Mouse (Mus musculus) ES-Bruce4 (cell line): ENCODE results near the gene Crygn. TPM values are rescaled to one million over a fixed set of nuclear protein-coding genes. Genes with fewer than 3 reads are reported as not detected.

Source experiments
- H3K27ac ChIP-seq: 2 replicates; pipeline ENCODE4 v1.5.1; 2012; ENCODE audit warnings: low read length, inconsistent platforms; ENCODE audit not compliant: insufficient read depth
- H3K27me3 ChIP-seq: 2 replicates; pipeline ENCODE4 v1.6.1; 2012; ENCODE audit warnings: mild to moderate bottlenecking, low read length, inconsistent platforms; ENCODE audit not compliant: control insufficient read depth, poor library complexity, insufficient read depth, severe bottlenecking
- H3K36me3 ChIP-seq: 2 replicates; pipeline ENCODE4 v1.6.1; 2012; ENCODE audit warnings: inconsistent platforms, mild to moderate bottlenecking, low read length, moderate library complexity; ENCODE audit not compliant: control insufficient read depth, poor library complexity, insufficient read depth, severe bottlenecking
- H3K4me1 ChIP-seq: one replicate; pipeline ENCODE4 v1.8.1; 2011; ENCODE audit warnings: low read length; ENCODE audit not compliant: control insufficient read depth, insufficient read depth
- H3K4me3 ChIP-seq: 2 replicates; pipeline ENCODE4 v1.5.1; 2011; ENCODE audit warnings: low read depth, mild to moderate bottlenecking, low read length
- H3K9ac ChIP-seq: 2 replicates; pipeline ENCODE4 v1.6.1; 2012; ENCODE audit warnings: low read depth, mild to moderate bottlenecking, inconsistent platforms; ENCODE audit not compliant: poor library complexity, severe bottlenecking
- H3K9me3 ChIP-seq: replicated peaks from 2 replicates; pipeline ENCODE4 v1.6.1; 2012; ENCODE audit warnings: mild to moderate bottlenecking, low read length, inconsistent platforms; ENCODE audit not compliant: control insufficient read depth, poor library complexity, insufficient read depth, severe bottlenecking
- CTCF ChIP-seq: IDR thresholded peaks from one replicate; pipeline ENCODE4 v1.8.1; 2011; ENCODE audit warnings: low read depth, low read length
- EP300 ChIP-seq: IDR thresholded peaks from 2 replicates; pipeline ENCODE4 v1.6.1; 2011; ENCODE audit warnings: low read depth, low read length; ENCODE audit not compliant: insufficient read depth
- POLR2A ChIP-seq: IDR thresholded peaks from one replicate; pipeline ENCODE4 v1.8.1; 2011; ENCODE audit warnings: low read length; ENCODE audit not compliant: insufficient read depth
- polyA plus RNA-seq: library from polyadenylated mRNA; stranded (reverse); fragments of >200 nt; gene quantifications from 2 replicates; pipeline ENCODE4 v1.2.4, GENCODE M21; 2011; ENCODE audit warnings: low read depth; ENCODE audit not compliant: missing spikeins, insufficient read depth, insufficient read length

Gene Crygn
- polyA plus RNA-seq, 1 experiment: not detected

DNA sequence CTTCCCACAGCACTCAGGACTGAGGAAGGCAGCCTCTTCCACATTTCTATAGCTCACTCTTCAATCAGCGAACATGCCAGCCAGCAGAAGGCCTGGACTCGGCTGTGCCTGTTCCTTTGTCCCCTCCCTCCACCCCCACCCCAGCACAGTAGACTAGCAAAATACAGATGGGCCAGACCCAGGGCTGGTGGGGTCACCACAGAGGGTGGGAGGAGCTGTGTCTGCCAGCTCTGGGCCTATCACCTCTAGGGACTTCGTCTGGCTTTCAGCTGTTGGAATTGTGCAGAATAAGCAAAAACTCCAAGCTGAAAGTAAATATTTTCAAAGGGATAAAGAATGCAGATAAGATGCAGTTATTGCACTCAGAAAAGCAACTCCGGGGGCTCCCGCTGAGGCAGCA is 33.0 kb downstream of the Crygn start:
- TF ChIP-seq CTCF (no peak), POLR2A (no peak), EP300 (no peak)
- Histone ChIP-seq H3K36me3 (peaks cover 2% of the 10 kb centered on the region; the same call in 1 of the 2 replicates), H3K4me1 (peaks cover 2% of the 10 kb centered on the region), H3K27me3 (no peaks in the 10 kb centered on the region), H3K9ac (no peak overlapping the region), H3K4me3 (no peak overlapping the region), H3K27ac (no peak overlapping the region), H3K9me3 (no peaks in the 10 kb centered on the region)

DNA sequence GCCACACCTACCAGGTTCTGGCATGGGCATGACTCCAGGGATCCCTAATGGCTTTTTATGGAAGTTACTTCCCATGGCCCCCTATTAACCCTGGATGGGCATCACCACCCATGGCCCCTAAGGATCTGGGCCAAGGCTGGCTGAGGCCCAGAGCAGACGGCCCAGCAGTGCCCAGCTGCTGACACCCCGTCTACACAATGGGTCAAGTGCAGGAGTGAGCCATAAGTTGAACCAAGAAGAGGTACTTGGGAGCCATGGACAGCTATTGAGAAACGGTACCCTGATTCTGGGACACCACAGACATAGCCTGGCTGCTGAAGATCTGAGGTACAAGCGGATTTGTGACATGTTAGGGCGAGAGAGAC is 33.6 kb downstream of the Crygn start:
- no peak overlapping the region for H3K4me3 ChIP-seq
- peaks cover 2% of the 10 kb centered on the region; the same call in 1 of the 2 replicates for H3K36me3 ChIP-seq
- TF ChIP-seq EP300 (no peak), POLR2A (no peak), CTCF (no peak)
- H3K27me3 ChIP-seq: no peaks in the 10 kb centered on the region
- H3K9me3 ChIP-seq: no peaks in the 10 kb centered on the region
- no peak overlapping the region for H3K9ac ChIP-seq
- peaks cover 2% of the 10 kb centered on the region for H3K4me1 ChIP-seq
- no peak overlapping the region for H3K27ac ChIP-seq

DNA sequence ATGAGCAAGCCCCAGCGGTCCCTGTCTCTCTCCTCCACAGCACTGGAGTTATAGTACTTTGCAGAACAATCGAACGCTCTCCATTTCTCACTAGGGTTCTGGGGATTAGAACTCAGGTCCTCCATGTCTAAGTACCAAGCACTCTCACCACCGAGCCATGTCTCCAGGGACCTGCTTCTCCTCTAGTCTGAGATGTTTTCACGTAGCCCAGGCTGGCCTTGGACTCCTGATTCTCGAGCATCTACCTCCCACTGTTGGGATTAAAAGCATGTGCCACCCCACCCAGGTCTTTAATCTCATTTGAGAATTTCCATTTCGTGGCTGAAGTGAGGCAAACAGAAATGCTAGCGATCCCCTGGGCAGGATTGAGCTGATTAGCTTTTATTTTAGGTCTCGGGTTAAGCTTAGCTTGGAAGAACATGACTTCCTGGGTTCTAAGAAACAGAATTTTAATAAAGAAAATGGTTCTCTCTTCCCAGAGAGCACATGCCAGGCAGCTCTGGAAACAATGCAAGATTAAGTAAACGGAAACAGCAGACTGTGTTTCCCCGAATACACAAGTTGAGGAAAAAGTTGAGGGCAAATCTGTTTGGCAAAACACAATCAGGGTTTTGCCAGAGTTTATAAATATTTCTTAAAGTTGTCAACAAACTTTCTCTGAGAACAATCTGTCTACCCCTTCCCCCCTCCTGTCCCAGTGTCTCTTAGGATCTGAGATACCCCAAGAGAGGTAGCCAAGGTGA is 34.1 kb downstream of the Crygn start:
- no peak overlapping the region for H3K4me3 ChIP-seq
- no peak overlapping the region for H3K27ac ChIP-seq
- no peaks in the 10 kb centered on the region for H3K27me3 ChIP-seq
- H3K4me1 ChIP-seq: peaks cover 2% of the 10 kb centered on the region
- H3K36me3 ChIP-seq: peaks cover 2% of the 10 kb centered on the region; the same call in 1 of the 2 replicates
- H3K9ac ChIP-seq: no peak overlapping the region
- H3K9me3 ChIP-seq: no peaks in the 10 kb centered on the region
- TF ChIP-seq POLR2A (no peak), CTCF (no peak), EP300 (no peak)

GRCm38 (mm10) chr5:24719852-24720251 is 38.0 kb downstream of the Crygn start:
- TF ChIP-seq EP300: no peak
- no peak for TF ChIP-seq POLR2A
- no peak for TF ChIP-seq CTCF
- Histone ChIP-seq H3K36me3 (no peaks in the 10 kb centered on the region; the same call in 1 of the 2 replicates), H3K4me1 (no peaks in the 10 kb centered on the region), H3K27me3 (no peaks in the 10 kb centered on the region), H3K9me3 (no peaks in the 10 kb centered on the region), H3K9ac (no peak overlapping the region), H3K27ac (no peak overlapping the region), H3K4me3 (no peak overlapping the region)

DNA sequence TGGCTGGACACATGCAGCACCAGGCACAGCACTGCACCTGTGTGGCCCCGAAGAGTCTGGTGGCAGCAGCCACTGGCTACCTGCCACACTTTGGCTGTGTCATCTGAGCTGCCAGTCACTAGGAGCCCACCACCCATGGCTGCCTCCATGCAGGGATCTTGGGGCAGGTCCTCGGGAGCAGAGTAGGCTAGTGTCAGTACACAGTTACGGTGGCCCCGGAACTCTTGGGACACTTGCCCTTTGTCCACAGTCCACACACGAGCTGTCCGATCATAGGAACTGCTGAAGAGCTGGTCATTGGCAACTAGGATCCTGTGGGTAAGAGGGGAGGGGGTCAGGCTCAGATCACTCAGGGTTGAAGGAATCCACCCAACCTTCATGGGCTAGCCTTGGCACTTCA is 39.7 kb downstream of the Crygn start:
- no peaks in the 10 kb centered on the region; the same call in 1 of the 2 replicates for H3K36me3 ChIP-seq
- TF ChIP-seq POLR2A: no peak
- TF ChIP-seq EP300: no peak
- no peak for TF ChIP-seq CTCF

DNA sequence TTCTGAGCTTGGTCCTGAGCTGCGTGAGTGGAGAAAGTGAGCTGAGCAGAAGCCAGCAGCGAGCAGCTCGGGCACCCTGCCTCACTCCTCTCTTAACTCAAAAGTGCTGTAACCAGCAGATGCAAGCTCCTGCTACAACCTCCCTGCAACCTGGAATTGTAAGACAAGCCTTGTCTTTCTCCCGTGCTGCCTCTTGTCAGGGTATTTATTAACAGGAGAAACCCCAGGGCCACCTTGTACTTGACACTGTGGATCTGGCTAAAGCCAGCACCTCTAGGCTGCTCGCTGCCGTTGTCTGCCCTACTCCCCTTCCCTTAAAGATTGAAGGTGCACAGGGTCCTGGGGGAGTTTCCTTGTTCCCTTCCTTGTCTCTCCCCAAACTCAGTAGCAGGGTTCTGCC is 43.8 kb downstream of the Crygn start:
- no peak overlapping the region for H3K9ac ChIP-seq
- H3K4me1 ChIP-seq: no peaks in the 10 kb centered on the region
- TF ChIP-seq EP300 (no peak), POLR2A (no peak), CTCF (no peak)
- H3K27ac ChIP-seq: no peak overlapping the region
- H3K4me3 ChIP-seq: no peak overlapping the region
- no peaks in the 10 kb centered on the region; the same call in 1 of the 2 replicates for H3K9me3 ChIP-seq
- no peaks in the 10 kb centered on the region for H3K27me3 ChIP-seq
- H3K36me3 ChIP-seq: peaks cover 3% of the 10 kb centered on the region; the same call in 1 of the 2 replicates

More for the DNA sequence above, 39.7 kb downstream of the Crygn start:
- Histone ChIP-seq H3K9ac (no peak overlapping the region), H3K4me1 (no peaks in the 10 kb centered on the region), H3K9me3 (no peaks in the 10 kb centered on the region), H3K27ac (no peak overlapping the region), H3K4me3 (no peak overlapping the region), H3K27me3 (no peaks in the 10 kb centered on the region)
